ENCODE assay signal across 23 mouse cellular contexts in genomic region chr3:153453127-153454049, GRCm38 (mm10).
DNase-seq lines count a peak whose midpoint lies in the region; ATAC-seq and TF ChIP-seq lines count a peak whose summit lies in the region.
"Had no signal": no experiment of that assay in that cellular context is flagged by ENCODE, and none has a peak within 500 bp of the region (broad histone marks: within the 10 kb centered on the region; RNA-seq: fewer than 3 reads in every experiment).

No protein-coding gene starts in this region.

- no peak for ATAC-seq in G1E (ENCODE audit: extremely low read depth, insufficient number of reproducible peaks, low FRiP score, poor library complexity, severe bottlenecking)
- no peak for ATAC-seq in hindbrain, embryonic 14.5 days (ENCODE audit: low FRiP score)
- ATAC-seq: forebrain, embryonic 16.5 days; hindbrain, postnatal 0 days; Patski had no signal

- DNase-seq in G1E (ENCODE audit: low spot score) (peak; percentile 13), WW6 (ENCODE audit: low read depth, low spot score) (peak; percentile 34)
- DNase-seq in ovary, postnatal 10 days (ENCODE audit: low spot score), result no peak
- DNase-seq in cerebellum, adult 9-11 months, result no peak
- DNase-seq in hindbrain, embryonic 14.5 days (ENCODE audit: low spot score), result no peak
- DNase-seq in thymus, adult 18-20 months, result no peak
- DNase-seq: adrenal gland, postnatal 10 days; cerebellum, adult 11-12 months; cerebellum, adult 9-10 months; cerebellum, postnatal 36 days; gastrocnemius, postnatal 10 days; heart, adult 2 months; heart, postnatal 4 days; kidney, adult 11 months had no signal

- H3K9ac ChIP-seq in hindbrain, embryonic 14.5 days, result no peak overlapping the region
- H3K9ac ChIP-seq: embryonic facial prominence, embryonic 13.5 days; forebrain, embryonic 12.5 days; heart, embryonic 13.5 days; hindbrain, embryonic 12.5 days; kidney, embryonic 15.5 days had no signal

- H3K4me3 ChIP-seq in E14TG2a.4 (replicated peaks; ENCODE audit: low read length) (peak overlapping the region; percentile 86), G1E (ENCODE audit: low read depth, low read length) (no peak overlapping the region)
- H3K4me3 ChIP-seq in hindbrain, embryonic 14.5 days (replicated peaks; ENCODE audit: low read length), result no peak overlapping the region
- H3K4me3 ChIP-seq: embryonic facial prominence, embryonic 13.5 days; forebrain, embryonic 12.5 days; heart, adult 2 months; heart, embryonic 13.5 days; hindbrain, embryonic 12.5 days; kidney, embryonic 15.5 days had no signal

- WGBS in hindbrain, embryonic 14.5 days, result 87% methylated on average over 7 of the region's 7 CpGs

- peaks cover 55% of the 10 kb centered on the region for H3K4me1 ChIP-seq in E14TG2a.4 (replicated peaks; ENCODE audit: low read depth, low read length)
- H3K4me1 ChIP-seq in G1E (ENCODE audit: insufficient read depth, low read depth, low read length), result peaks cover 18% of the 10 kb centered on the region
- no peaks in the 10 kb centered on the region; the same call in 1 of the 2 replicates for H3K4me1 ChIP-seq in hindbrain, embryonic 14.5 days (replicated peaks; ENCODE audit: control insufficient read depth, insufficient read depth, low read length)
- H3K4me1 ChIP-seq: embryonic facial prominence, embryonic 13.5 days; heart, embryonic 13.5 days; hindbrain, embryonic 12.5 days; kidney, embryonic 15.5 days had no signal

- TF ChIP-seq CTCF in E14TG2a.4 (conservative IDR thresholded peaks at IDR 0.05; ENCODE audit: low read length), result no peak
- TF ChIP-seq CTCF in G1E (IDR thresholded peaks at IDR 0.05; ENCODE audit: low read depth, low read length), result no peak

- H3K4me2 ChIP-seq in hindbrain, embryonic 14.5 days (replicated peaks), result no peak overlapping the region
- H3K4me2 ChIP-seq: embryonic facial prominence, embryonic 13.5 days; forebrain, embryonic 12.5 days; heart, embryonic 13.5 days; hindbrain, embryonic 12.5 days; kidney, embryonic 15.5 days had no signal

- peaks cover 34% of the 10 kb centered on the region for H3K36me3 ChIP-seq in E14TG2a.4 (ENCODE audit: insufficient read depth, low read length)
- H3K36me3 ChIP-seq in G1E (replicated peaks), result peaks cover 44% of the 10 kb centered on the region
- H3K36me3 ChIP-seq in hindbrain, embryonic 14.5 days (replicated peaks; ENCODE audit: control insufficient read depth, insufficient read depth), result no peaks in the 10 kb centered on the region
- H3K36me3 ChIP-seq: forebrain, embryonic 12.5 days; heart, embryonic 13.5 days; hindbrain, embryonic 12.5 days; kidney, embryonic 15.5 days had no signal

- 0 out of 2 replicates have a peak, but pooled peaks cover 2% of the 10 kb centered on the region for H3K27me3 ChIP-seq in E14TG2a.4 (ENCODE audit: insufficient read depth, low read length)
- H3K27me3 ChIP-seq in G1E (ENCODE audit: insufficient read depth, low read length), result no peaks in the 10 kb centered on the region
- no peaks in the 10 kb centered on the region for H3K27me3 ChIP-seq in hindbrain, embryonic 14.5 days (ENCODE audit: control insufficient read depth, insufficient read depth, low read length)
- H3K27me3 ChIP-seq: embryonic facial prominence, embryonic 13.5 days; forebrain, embryonic 12.5 days; heart, embryonic 13.5 days; hindbrain, embryonic 12.5 days; kidney, embryonic 15.5 days; Patski had no signal

- no peak overlapping the region for H3K27ac ChIP-seq in hindbrain, embryonic 14.5 days
- H3K27ac ChIP-seq: embryonic facial prominence, embryonic 13.5 days; forebrain, embryonic 12.5 days; heart, adult 2 months; heart, embryonic 13.5 days; hindbrain, embryonic 12.5 days; hindbrain, postnatal 0 days; kidney, embryonic 15.5 days had no signal

- no peaks in the 10 kb centered on the region for H3K9me3 ChIP-seq in E14TG2a.4 (ENCODE audit: low read length)
- no peaks in the 10 kb centered on the region for H3K9me3 ChIP-seq in G1E (replicated peaks)
- H3K9me3 ChIP-seq in hindbrain, embryonic 14.5 days (ENCODE audit: control insufficient read depth, low read length), result no peaks in the 10 kb centered on the region
- H3K9me3 ChIP-seq: forebrain, embryonic 12.5 days; heart, embryonic 13.5 days; hindbrain, embryonic 12.5 days; kidney, embryonic 15.5 days had no signal

Comparison
In these comparisons a context has a peak if more than half of its experiments do, and no peak if none do; other contexts are left out.
1. DNase-seq: peak in G1E (single experiment) and WW6 (single experiment); none in ovary, postnatal 10 days (single experiment), cerebellum, adult 9-11 months (single experiment), hindbrain, embryonic 14.5 days (single experiment) and thymus, adult 18-20 months (0 of 2).